Comparison of ENCODE assay signal across 11 mouse cellular contexts in the genomic region with DNA sequence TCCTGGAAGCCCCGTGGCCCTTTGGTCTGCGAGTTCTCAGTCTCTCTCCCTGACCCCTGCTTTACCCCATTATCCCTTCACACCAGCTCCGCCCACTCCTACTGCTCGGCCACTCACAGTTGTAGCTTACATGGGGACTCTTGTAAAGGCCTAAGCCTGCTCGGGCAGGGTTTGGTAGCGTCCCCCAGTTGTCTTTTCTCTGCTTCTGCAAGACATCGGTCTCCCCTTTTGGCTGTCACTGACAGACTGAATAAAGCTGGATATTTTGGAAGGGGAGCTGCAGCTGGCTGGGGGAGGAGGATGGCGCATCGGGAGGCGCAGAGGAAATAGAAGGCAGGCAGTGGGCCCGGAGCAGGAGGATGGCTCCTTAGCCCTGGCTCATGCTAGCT. TPM values are rescaled to one million over a fixed set of nuclear protein-coding genes. Genes with fewer than 3 reads are reported as not detected.
DNase-seq lines count a peak whose midpoint lies in the region; ATAC-seq and TF ChIP-seq lines count a peak whose summit lies in the region.
"Had no signal": no experiment of that assay in that cellular context is flagged by ENCODE, and none has a peak within 500 bp of the region (broad histone marks: within the 10 kb centered on the region; RNA-seq: fewer than 3 reads in every experiment).

No protein-coding gene starts in this region.

- H3K4me1 ChIP-seq in neural tube, embryonic 11.5 days (ENCODE audit: control insufficient read depth, insufficient read depth, low read length) = peaks cover 9% of the 10 kb centered on the region
- peaks cover 43% of the 10 kb centered on the region for H3K4me1 ChIP-seq in forebrain, postnatal 0 days (ENCODE audit: insufficient read depth)
- peaks cover 40% of the 10 kb centered on the region for H3K4me1 ChIP-seq in midbrain, embryonic 16.5 days (ENCODE audit: control insufficient read depth, insufficient read depth, low read length)

- DNase-seq in gastrocnemius, adult 2 months = no peak
- no peak for DNase-seq in gastrocnemius, postnatal 25 days
- DNase-seq in neural tube, embryonic 11.5 days (ENCODE audit: low spot score) = no peak
- no peak for DNase-seq in neural tube, embryonic 10.5 days (ENCODE audit: extremely low spot score, low spot score)
- DNase-seq in forebrain, postnatal 0 days = no peak
- no peak for DNase-seq in testis, postnatal 14 days (ENCODE audit: low spot score)
- DNase-seq: kidney, adult 9 months; spleen, adult 18-20 months had no signal

- no peaks in the 10 kb centered on the region for H3K36me3 ChIP-seq in neural tube, embryonic 11.5 days (ENCODE audit: control insufficient read depth, insufficient read depth, low read length)
- no peaks in the 10 kb centered on the region for H3K36me3 ChIP-seq in forebrain, postnatal 0 days (ENCODE audit: insufficient read depth)
- no peaks in the 10 kb centered on the region for H3K36me3 ChIP-seq in midbrain, embryonic 16.5 days (ENCODE audit: control insufficient read depth, insufficient read depth, low read length)

- intact Hi-C loops in gastrocnemius, adult 2 months (cut with DNase I) = no loop called here

- ATAC-seq in neural tube, embryonic 11.5 days (ENCODE audit: insufficient read depth, low FRiP score, low TSS enrichment) = peak; percentile 41; the same call in 1 of the 2 replicates
- no peak for ATAC-seq in forebrain, postnatal 0 days
- ATAC-seq in midbrain, embryonic 16.5 days = no peak
- ATAC-seq in granulocyte monocyte progenitor cell, adult 5-6 weeks (replicated peaks; ENCODE audit: poor library complexity, severe bottlenecking) = no peak

- no peaks in the 10 kb centered on the region for H3K9me3 ChIP-seq in neural tube, embryonic 11.5 days (ENCODE audit: control insufficient read depth, low read length)
- no peaks in the 10 kb centered on the region for H3K9me3 ChIP-seq in forebrain, postnatal 0 days (ENCODE audit: low read length)
- H3K9me3 ChIP-seq in midbrain, embryonic 16.5 days (replicated peaks; ENCODE audit: control insufficient read depth, low read length, poor library complexity, severe bottlenecking) = no peaks in the 10 kb centered on the region

- no peak overlapping the region for H3K4me2 ChIP-seq in neural tube, embryonic 11.5 days (ENCODE audit: low read depth)
- no peak overlapping the region for H3K4me2 ChIP-seq in forebrain, postnatal 0 days (ENCODE audit: low read depth)
- H3K4me2 ChIP-seq in midbrain, embryonic 16.5 days (ENCODE audit: low read length) = no peak overlapping the region

- H3K27ac ChIP-seq in gastrocnemius, adult 2 months = peak overlapping the region; percentile 73
- no peak overlapping the region for H3K27ac ChIP-seq in neural tube, embryonic 11.5 days (ENCODE audit: low read depth, low read length)
- H3K27ac ChIP-seq in forebrain, postnatal 0 days (ENCODE audit: low read depth, low read length) = peak overlapping the region; percentile 81
- H3K27ac ChIP-seq in midbrain, embryonic 16.5 days (ENCODE audit: low read length) = peak overlapping the region; percentile 63
- H3K27ac ChIP-seq: liver, embryonic 14.5 days had no signal

- WGBS in neural tube, embryonic 11.5 days = 44% methylated on average over 11 of the region's 11 CpGs
- 41% methylated on average over 11 of the region's 11 CpGs for WGBS in forebrain, postnatal 0 days
- WGBS in midbrain, embryonic 16.5 days = 40% methylated on average over 11 of the region's 11 CpGs

- H3K9ac ChIP-seq in neural tube, embryonic 11.5 days (ENCODE audit: low read length) = no peak overlapping the region
- H3K9ac ChIP-seq in forebrain, postnatal 0 days = no peak overlapping the region
- peak overlapping the region; percentile 18; the same call in 1 of the 2 replicates for H3K9ac ChIP-seq in midbrain, embryonic 16.5 days (ENCODE audit: low read depth, low read length)
- H3K9ac ChIP-seq: liver, embryonic 14.5 days had no signal

- H3K27me3 ChIP-seq in neural tube, embryonic 11.5 days (ENCODE audit: control insufficient read depth, insufficient read depth, low read length) = peaks cover 19% of the 10 kb centered on the region
- H3K27me3 ChIP-seq in forebrain, postnatal 0 days (ENCODE audit: insufficient read depth, low read length) = no peaks in the 10 kb centered on the region
- H3K27me3 ChIP-seq in midbrain, embryonic 16.5 days (ENCODE audit: control insufficient read depth, insufficient read depth, low read depth, low read length) = no peaks in the 10 kb centered on the region; the same call in 1 of the 2 replicates

- no peak for TF ChIP-seq CTCF in gastrocnemius, adult 2 months (IDR thresholded peaks at IDR 0.05)
- TF ChIP-seq CTCF in forebrain, postnatal 0 days (IDR thresholded peaks at IDR 0.05; ENCODE audit: low read depth) = no peak

- no peak overlapping the region for H3K4me3 ChIP-seq in gastrocnemius, adult 2 months
- no peak overlapping the region for H3K4me3 ChIP-seq in neural tube, embryonic 11.5 days (ENCODE audit: low read depth, low read length)
- no peak overlapping the region for H3K4me3 ChIP-seq in forebrain, postnatal 0 days (ENCODE audit: low read depth, low read length)
- no peak overlapping the region for H3K4me3 ChIP-seq in midbrain, embryonic 16.5 days (ENCODE audit: low read depth, low read length)

RNA-seq across cellular contexts. Expression of gene Pipox, which starts 17.1 kb away (rescaled TPM):
- total RNA-seq in gastrocnemius, adult 2 months (2021) = not detected
- under 1 TPM in 1 of 2 experiments, not detected in 1; 0.16 TPM for total RNA-seq in gastrocnemius, postnatal 25 days (2021)
- 2.6 and 4.0 TPM in 2 replicates for polyA plus RNA-seq in neural tube, embryonic 11.5 days (2014; fragmentation: Nextera tagmentation; extraction: Ambion mirVana)
- total RNA-seq in forebrain, postnatal 0 days (2014; rRNA removed) = 3.8 and 6.8 TPM in 2 replicates
- polyA plus RNA-seq in forebrain, postnatal 0 days (2015; fragmentation: Nextera tagmentation; extraction: Ambion mirVana) = 3.7 and 4.2 TPM in 2 replicates
- 6.0 and 7.5 TPM in 2 replicates for polyA plus RNA-seq in midbrain, embryonic 16.5 days (2015; fragmentation: Nextera tagmentation; extraction: Ambion mirVana)
- total RNA-seq in granulocyte monocyte progenitor cell, adult 5-6 weeks (2014; fragmentation: Nextera tagmentation) = not detected in 2 replicates
- 0.39 and 0.77 TPM in 2 replicates for total RNA-seq in granulocyte monocyte progenitor cell, adult 5-6 weeks (2017)

RNA-seq across cellular contexts. Expression of gene Sez6, which starts 53.8 kb away (rescaled TPM):
- total RNA-seq in gastrocnemius, adult 2 months (2021) = under 1 TPM in 1 of 2 experiments, not detected in 1; 0.25 TPM
- under 1 TPM in 1 of 2 experiments, not detected in 1; 0.16 TPM for total RNA-seq in gastrocnemius, postnatal 25 days (2021)
- 12.4 and 13.8 TPM in 2 replicates for polyA plus RNA-seq in neural tube, embryonic 11.5 days (2014; fragmentation: Nextera tagmentation; extraction: Ambion mirVana)
- total RNA-seq in forebrain, postnatal 0 days (2014; rRNA removed) = 150 and 194 TPM in 2 replicates
- 183 and 214 TPM in 2 replicates for polyA plus RNA-seq in forebrain, postnatal 0 days (2015; fragmentation: Nextera tagmentation; extraction: Ambion mirVana)
- 140 and 146 TPM in 2 replicates for polyA plus RNA-seq in midbrain, embryonic 16.5 days (2015; fragmentation: Nextera tagmentation; extraction: Ambion mirVana)
- total RNA-seq in granulocyte monocyte progenitor cell, adult 5-6 weeks (2014; fragmentation: Nextera tagmentation) = not detected in 2 replicates
- total RNA-seq in granulocyte monocyte progenitor cell, adult 5-6 weeks (2017) = not detected in 2 replicates

Comparison
In these comparisons a context has a peak if more than half of its experiments do, and no peak if none do; other contexts are left out.
1. RNA of gene Sez6, which starts 53.8 kb away (total RNA-seq): 150 to 194 TPM in forebrain, postnatal 0 days; 0.25 TPM in gastrocnemius, adult 2 months, 0.16 TPM in gastrocnemius, postnatal 25 days and not detected in granulocyte monocyte progenitor cell, adult 5-6 weeks; every median in the first group is over 100 times any median in the second.